Mouse (Mus musculus) E14TG2a.4 (cell line): ENCODE data around the gene Vgll3.

Source experiments
- CTCF ChIP-seq: conservative IDR thresholded peaks from 2 replicates; pipeline ENCODE4 v1.5.1; 2014; ENCODE audit warnings: low read length
- POU5F1 ChIP-seq: IDR thresholded peaks from 2 replicates; pipeline ENCODE4 v1.6.1; 2014; ENCODE audit warnings: low read length, borderline replicate concordance

- TF ChIP-seq POU5F1 (no peak), CTCF (no peak)
These were observed 19.7 kb downstream of the Vgll3 start for GRCm38 (mm10) chr16:65834721-65835120.
